8 mouse cellular contexts compared by ENCODE assay signal in the genomic region with DNA sequence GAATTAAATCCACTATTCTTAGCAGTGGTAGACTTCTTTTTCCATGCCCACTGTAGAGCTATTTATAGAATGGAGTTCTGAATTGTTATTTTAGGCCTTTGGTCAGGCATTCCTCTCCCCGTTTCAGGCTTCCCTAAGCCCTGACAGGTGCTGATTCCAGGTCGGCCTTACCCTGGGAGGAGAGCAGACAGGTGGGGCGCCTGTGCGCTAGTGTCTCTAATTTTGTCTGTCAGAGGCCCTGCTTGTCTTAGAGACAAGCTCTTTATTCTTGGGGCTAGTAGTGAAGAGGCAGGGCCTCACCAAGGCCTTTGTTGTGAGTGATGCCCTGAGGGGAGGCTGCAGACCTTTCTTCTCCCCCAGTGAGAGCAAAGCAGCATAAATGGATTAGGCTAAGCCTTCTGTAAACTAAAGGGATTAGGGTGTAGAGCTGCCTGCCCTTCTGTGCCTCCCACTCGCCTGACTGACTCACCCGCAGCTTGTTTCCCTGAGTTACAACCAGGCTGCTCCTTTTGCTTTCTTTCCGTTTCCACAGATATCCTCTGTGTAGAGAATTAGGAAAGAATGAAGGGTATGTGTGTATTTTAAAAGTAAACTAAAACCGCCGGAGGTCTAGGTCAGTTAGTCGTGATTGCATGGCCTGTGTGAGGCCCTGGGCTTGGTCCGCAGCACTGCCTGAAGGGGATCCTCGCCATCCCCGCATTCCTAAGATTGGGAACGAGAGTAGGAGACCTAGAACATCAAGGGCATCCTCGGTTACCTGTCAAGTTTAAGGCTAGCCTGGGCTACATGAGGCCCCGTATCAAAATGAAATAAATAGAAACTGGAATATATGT. TPM values are rescaled to one million over a fixed set of nuclear protein-coding genes. Genes with fewer than 3 reads are reported as not detected.
A peak's percentile ranks its signal among the peaks of the same experiment; 100 is the strongest.
DNase-seq lines count a peak whose midpoint lies in the region; ATAC-seq and TF ChIP-seq lines count a peak whose summit lies in the region.

No protein-coding gene starts in this region.

- no peaks in the 10 kb centered on the region for H3K4me1 ChIP-seq in embryonic fibroblast, embryonic 13.5 days (ENCODE audit: control insufficient read depth, insufficient read depth, low read length)

- intact Hi-C loops in left cerebral cortex, postnatal 10 days (cut with DNase I): no loop called here

- no peak overlapping the region for H3K4me3 ChIP-seq in embryonic fibroblast, embryonic 13.5 days (ENCODE audit: insufficient read depth, low read length)

- no peak for TF ChIP-seq POLR2A in embryonic fibroblast, embryonic 13.5 days (IDR thresholded peaks at IDR 0.05; ENCODE audit: low read depth, low read length)

- DNase-seq in left cerebral cortex, adult 11 months (ENCODE audit: low spot score): peak; percentile 51
- no peak for DNase-seq in left cerebral cortex, postnatal 10 days (ENCODE audit: extremely low spot score in 1 of 2, low spot score in 2 of 2)
- peak; percentile 36 to 47 for DNase-seq in layer of hippocampus, postnatal 10 days (ENCODE audit: low spot score in 2 of 2)
- DNase-seq in right cerebral cortex, adult 2 months (ENCODE audit: low spot score in 2 of 2): peak; percentile 68 to 70
- DNase-seq in kidney, postnatal 10 days: no peak

- no peak for TF ChIP-seq CTCF in embryonic fibroblast, embryonic 13.5 days (IDR thresholded peaks at IDR 0.05; ENCODE audit: borderline replicate concordance, insufficient read depth, low read length)

- ATAC-seq in erythroblast, adult 5-6 weeks (replicated peaks; ENCODE audit: low FRiP score, poor library complexity, severe bottlenecking): no peak
- no peak for ATAC-seq in activated CD4-positive, CD25-positive, alpha-beta regulatory T cell, adult 4 months

- H3K27ac ChIP-seq in embryonic fibroblast, embryonic 13.5 days (ENCODE audit: insufficient read depth, low read length): peak overlapping the region; percentile 76

RNA-seq across cellular contexts. Expression of gene Clta, which starts 24.3 kb away (rescaled TPM):
- total RNA-seq in left cerebral cortex, postnatal 10 days (2021): 100 to 1,000 TPM; 333 to 335 TPM
- 248 and 249 TPM in 2 replicates for polyA plus RNA-seq in embryonic fibroblast, embryonic 13.5 days (2011; ENCODE audit: insufficient read length, low read depth, missing spikeins)
- 100 to 1,000 TPM; 325 to 347 TPM for total RNA-seq in layer of hippocampus, postnatal 10 days (2021)
- total RNA-seq in erythroblast, adult 5-6 weeks (2015; ENCODE audit: low replicate concordance): 79.6 and 87.6 TPM in 2 replicates
- total RNA-seq in erythroblast, adult 5-6 weeks (2017; ENCODE audit: low replicate concordance): 85.4 and 105 TPM in 2 replicates
- 100 to 1,000 TPM; 109 to 116 TPM for polyA plus RNA-seq in activated CD4-positive, CD25-positive, alpha-beta regulatory T cell, adult 4 months (2017; shearing (Covaris generic))

RNA-seq across cellular contexts. Expression of gene Ccin, which starts 45.2 kb away (rescaled TPM):
- total RNA-seq in left cerebral cortex, postnatal 10 days (2021): not detected
- polyA plus RNA-seq in embryonic fibroblast, embryonic 13.5 days (2011; ENCODE audit: insufficient read length, low read depth, missing spikeins): 0.25 and 0.26 TPM in 2 replicates
- total RNA-seq in layer of hippocampus, postnatal 10 days (2021): not detected
- not detected in 2 replicates for total RNA-seq in erythroblast, adult 5-6 weeks (2015; ENCODE audit: low replicate concordance)
- not detected in 2 replicates for total RNA-seq in erythroblast, adult 5-6 weeks (2017; ENCODE audit: low replicate concordance)
- under 1 TPM in 1 of 2 experiments, not detected in 1; 0.24 TPM for polyA plus RNA-seq in activated CD4-positive, CD25-positive, alpha-beta regulatory T cell, adult 4 months (2017; shearing (Covaris generic))

RNA-seq across cellular contexts. Expression of gene Gne, which starts 55.5 kb away (rescaled TPM):
- total RNA-seq in left cerebral cortex, postnatal 10 days (2021): 10 to 100 TPM; 43.4 to 50.7 TPM
- polyA plus RNA-seq in embryonic fibroblast, embryonic 13.5 days (2011; ENCODE audit: insufficient read length, low read depth, missing spikeins): 27.8 and 40.1 TPM in 2 replicates
- 10 to 100 TPM; 42.9 to 43.5 TPM for total RNA-seq in layer of hippocampus, postnatal 10 days (2021)
- total RNA-seq in erythroblast, adult 5-6 weeks (2015; ENCODE audit: low replicate concordance): 0.77 and 9.4 TPM in 2 replicates
- total RNA-seq in erythroblast, adult 5-6 weeks (2017; ENCODE audit: low replicate concordance): 6.6 and 8.6 TPM in 2 replicates
- 10 to 100 TPM; 14.1 to 17.9 TPM for polyA plus RNA-seq in activated CD4-positive, CD25-positive, alpha-beta regulatory T cell, adult 4 months (2017; shearing (Covaris generic))

Comparison
In these comparisons a context has a peak if more than half of its experiments do, and no peak if none do; other contexts are left out.
1. DNase-seq: peak in left cerebral cortex, adult 11 months (single experiment), layer of hippocampus, postnatal 10 days (2 of 2) and right cerebral cortex, adult 2 months (2 of 2); none in left cerebral cortex, postnatal 10 days (0 of 2) and kidney, postnatal 10 days (single experiment).
2. RNA of gene Gne, which starts 55.5 kb away (total RNA-seq): 43.4 to 50.7 TPM in left cerebral cortex, postnatal 10 days and 42.9 to 43.5 TPM in layer of hippocampus, postnatal 10 days; 0.77 to 9.4 TPM in erythroblast, adult 5-6 weeks; every median in the first group is over 4 times any median in the second.